Mouse (Mus musculus) stomach, postnatal 0 days (tissue): ENCODE measurements at regions not wholly inside any gene's neighbourhood (a gene's known extent, or its start where the extent isn't known, plus 50 kb on each side); places are given as distances from the start of the nearest gene placed in this dataset.

Source experiments
- ATAC-seq: fragments of 200-750 bp; cut with Nextera tagmentation; 2 replicates; pipeline ENCODE4 v1.8.0; 2017; ENCODE audit not compliant: low FRiP score, low TSS enrichment
- DNase-seq: peaks from one replicate; pipeline ENCODE4 v3.0.0-alpha.2; 2016; ENCODE audit warnings: low spot score
- H3K27ac ChIP-seq: fragments of 300-500 bp; sonication (generic); replicated peaks from 2 replicates; pipeline ENCODE4 v1.5.1; 2014; ENCODE audit warnings: mild to moderate bottlenecking, control low read depth
- H3K27me3 ChIP-seq: fragments of 300-500 bp; sonication (generic); 2 replicates; pipeline ENCODE4 v1.6.1; 2014; ENCODE audit warnings: low read length; ENCODE audit not compliant: control insufficient read depth, insufficient read depth
- H3K36me3 ChIP-seq: fragments of 300-500 bp; sonication (generic); 2 replicates; pipeline ENCODE4 v1.6.1; 2014; ENCODE audit warnings: low read length, mixed read lengths; ENCODE audit not compliant: control insufficient read depth, insufficient read depth
- H3K4me1 ChIP-seq: fragments of 300-500 bp; sonication (generic); replicated peaks from 2 replicates; pipeline ENCODE4 v1.6.1; 2014; ENCODE audit warnings: antibody characterized with exemption; ENCODE audit not compliant: control insufficient read depth, insufficient read depth
- H3K4me2 ChIP-seq: fragments of 300-500 bp; sonication (generic); replicated peaks from 2 replicates; pipeline ENCODE4 v1.6.1; 2014; ENCODE audit warnings: low read depth, mild to moderate bottlenecking, control low read depth, moderate library complexity
- H3K4me3 ChIP-seq: fragments of 300-500 bp; sonication (generic); 2 replicates; pipeline ENCODE4 v1.5.1; 2014; ENCODE audit warnings: low read depth, low read length, control low read depth
- H3K9ac ChIP-seq: fragments of 300-500 bp; sonication (generic); 2 replicates; pipeline ENCODE4 v1.6.1; 2014; ENCODE audit warnings: mild to moderate bottlenecking, low read length, control low read depth, mixed read lengths
- H3K9me3 ChIP-seq: fragments of 300-500 bp; sonication (generic); 2 replicates; pipeline ENCODE4 v1.6.1; 2016; ENCODE audit warnings: low read length; ENCODE audit not compliant: control insufficient read depth
- CTCF ChIP-seq: IDR thresholded peaks from 2 replicates; pipeline ENCODE4 v1.5.1; 2016; ENCODE audit warnings: antibody characterized with exemption, low read depth, mild to moderate bottlenecking, moderate library complexity
- EP300 ChIP-seq: optimal IDR thresholded peaks from 2 replicates; pipeline ENCODE3; 2016; ENCODE audit warnings: antibody characterized with exemption
- WGBS: fragments of 180-500 bp; shearing (Covaris S2); extraction: QIAGEN DNeasy Blood & Tissue Kit; methylation state at CpG from one replicate; pipeline ENCODE4 v1.1.7; 2014; 5-methylcytosine and 5-hydroxymethylcytosine counted together

- H3K9me3 ChIP-seq: no peaks in the 10 kb centered on the region
- no peaks in the 10 kb centered on the region for H3K27me3 ChIP-seq
- DNase-seq (no peak), ATAC-seq (no peak)
- H3K9ac ChIP-seq: no peak overlapping the region
- no peak overlapping the region for H3K4me2 ChIP-seq
- H3K4me3 ChIP-seq: no peak overlapping the region
- 45% methylated on average over 17 of the region's 17 CpGs for WGBS
- H3K36me3 ChIP-seq: no peaks in the 10 kb centered on the region
- TF ChIP-seq EP300 (no peak), CTCF (no peak)
- no peaks in the 10 kb centered on the region for H3K4me1 ChIP-seq
- H3K27ac ChIP-seq: no peak overlapping the region
Measured at GRCm38 (mm10) chr7:133434027-133434820, 167.7 kb downstream of the Tex36 start.

- Histone ChIP-seq H3K36me3 (no peaks in the 10 kb centered on the region), H3K4me2 (no peak overlapping the region), H3K4me3 (no peak overlapping the region), H3K27ac (no peak overlapping the region), H3K9ac (no peak overlapping the region), H3K27me3 (no peaks in the 10 kb centered on the region), H3K9me3 (no peaks in the 10 kb centered on the region), H3K4me1 (no peaks in the 10 kb centered on the region)
- 89% methylated on average over 1 of the region's 1 CpGs for WGBS
- ATAC-seq (no peak), DNase-seq (no peak)
- no peak for TF ChIP-seq CTCF
Measured at GRCm38 (mm10) chr7:133432343-133432742, 169.6 kb downstream of the Tex36 start.

- no peak for DNase-seq
- H3K4me1 ChIP-seq: no peaks in the 10 kb centered on the region
- WGBS: 16% methylated on average over 2 of the region's 2 CpGs
- no peaks in the 10 kb centered on the region for H3K27me3 ChIP-seq
- H3K9ac ChIP-seq: no peak overlapping the region
- no peaks in the 10 kb centered on the region for H3K9me3 ChIP-seq
- no peak overlapping the region for H3K27ac ChIP-seq
- no peak overlapping the region for H3K4me2 ChIP-seq
- ATAC-seq: no peak
- H3K4me3 ChIP-seq: no peak overlapping the region
- no peaks in the 10 kb centered on the region for H3K36me3 ChIP-seq
- TF ChIP-seq EP300: no peak
- TF ChIP-seq CTCF: no peak
Measured at GRCm38 (mm10) chr7:133402072-133402471, 199.9 kb downstream of the Tex36 start.

GRCm38 (mm10) chr7:133400691-133401090 is 201.3 kb downstream of the Tex36 start:
- no peak overlapping the region for H3K4me3 ChIP-seq
- TF ChIP-seq EP300 (no peak), CTCF (no peak)
- no peaks in the 10 kb centered on the region for H3K4me1 ChIP-seq
- no peak for DNase-seq
- H3K27me3 ChIP-seq: no peaks in the 10 kb centered on the region
- H3K36me3 ChIP-seq: no peaks in the 10 kb centered on the region
- no peak overlapping the region for H3K9ac ChIP-seq
- no peak overlapping the region for H3K4me2 ChIP-seq
- no peak for ATAC-seq
- no peaks in the 10 kb centered on the region for H3K9me3 ChIP-seq
- WGBS: 59% methylated on average over 4 of the region's 4 CpGs
- no peak overlapping the region for H3K27ac ChIP-seq

GRCm38 (mm10) chr7:133388716-133389115 is 213.2 kb downstream of the Tex36 start:
- Histone ChIP-seq H3K4me2 (no peak overlapping the region), H3K4me3 (no peak overlapping the region), H3K4me1 (no peaks in the 10 kb centered on the region), H3K9ac (no peak overlapping the region), H3K27me3 (no peaks in the 10 kb centered on the region), H3K36me3 (no peaks in the 10 kb centered on the region), H3K9me3 (no peaks in the 10 kb centered on the region), H3K27ac (no peak overlapping the region)
- ATAC-seq: no peak
- WGBS: 80% methylated on average over 6 of the region's 6 CpGs
- DNase-seq: no peak
- TF ChIP-seq EP300: no peak
- TF ChIP-seq CTCF: no peak

DNA sequence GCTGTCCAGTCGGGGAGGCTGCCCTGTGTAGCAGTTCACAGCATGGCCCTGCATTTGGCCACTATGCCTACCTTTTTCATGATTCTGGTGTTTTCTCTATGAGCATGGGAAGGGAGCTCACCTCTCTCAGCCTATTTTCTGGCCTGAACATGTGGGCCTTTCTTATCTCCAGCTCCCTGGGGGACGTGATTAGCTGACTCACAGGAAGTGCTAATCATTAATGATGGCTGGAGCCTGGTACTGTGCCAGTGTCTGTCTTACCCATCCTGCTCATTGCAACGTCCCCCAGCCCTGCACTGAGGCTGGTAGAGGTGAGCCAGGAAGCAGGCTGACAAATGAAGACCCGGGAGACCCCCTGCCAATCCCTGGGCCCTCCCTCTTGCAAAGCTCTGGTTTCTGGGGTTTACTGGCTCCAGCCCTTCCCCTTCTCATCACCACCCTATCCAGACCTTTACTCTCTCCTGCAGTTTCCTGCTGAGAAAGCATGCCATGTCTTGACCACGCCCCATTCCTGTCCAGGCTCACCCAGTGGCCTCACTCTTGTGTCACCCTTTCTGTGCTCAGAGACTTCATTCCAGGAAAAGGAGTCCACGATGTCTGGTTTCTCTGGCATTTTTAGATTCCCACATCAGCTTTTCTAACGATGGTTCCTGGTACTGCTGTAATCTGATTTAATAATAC is 219.8 kb downstream of the Tex36 start:
- TF ChIP-seq EP300: no peak
- no peak for TF ChIP-seq CTCF
- Histone ChIP-seq H3K9ac (no peak overlapping the region), H3K27ac (no peak overlapping the region), H3K4me1 (no peaks in the 10 kb centered on the region), H3K36me3 (no peaks in the 10 kb centered on the region), H3K4me3 (no peak overlapping the region), H3K4me2 (no peak overlapping the region), H3K27me3 (no peaks in the 10 kb centered on the region), H3K9me3 (no peaks in the 10 kb centered on the region)
- WGBS: 48% methylated on average over 7 of the region's 7 CpGs
- DNase-seq: peak; percentile 28
- peak; percentile 74 for ATAC-seq
